Mouse (Mus musculus) lung, postnatal 10 days (tissue): Measurements from ENCODE around the gene Cxcr5.

Experiments
- DNase-seq: peaks from one replicate; pipeline ENCODE4 v3.0.0; 2021

Cxcr5 gene

GRCm38 (mm10) chr9:44532991-44533580 lies 28.6 kb downstream of the Cxcr5 start:
- no peak for DNase-seq

- DNase-seq: no peak
Measured at GRCm38 (mm10) chr9:44528340-44528739, 33.3 kb downstream of the Cxcr5 start.

GRCm38 (mm10) chr9:44526337-44527112 lies 35.2 kb downstream of the Cxcr5 start:
- no peak for DNase-seq

- DNase-seq: no peak
Measured at GRCm38 (mm10) chr9:44525589-44525988, 36.1 kb downstream of the Cxcr5 start.

GRCm38 (mm10) chr9:44525001-44525400 lies 36.7 kb downstream of the Cxcr5 start:
- DNase-seq: no peak

- DNase-seq: no peak
Measured at GRCm38 (mm10) chr9:44524235-44524826, 37.3 kb downstream of the Cxcr5 start.

- peak; percentile 50 for DNase-seq
Measured at GRCm38 (mm10) chr9:44523686-44524085, 38.0 kb downstream of the Cxcr5 start.

- DNase-seq: no peak
Measured at GRCm38 (mm10) chr9:44521927-44522326, 39.8 kb downstream of the Cxcr5 start.

GRCm38 (mm10) chr9:44518068-44518467 lies 43.6 kb downstream of the Cxcr5 start:
- DNase-seq: peak; percentile 64

GRCm38 (mm10) chr9:44517368-44517767 lies 44.3 kb downstream of the Cxcr5 start:
- DNase-seq: no peak

- DNase-seq: no peak
Measured at GRCm38 (mm10) chr9:44515891-44516290, 45.8 kb downstream of the Cxcr5 start.

GRCm38 (mm10) chr9:44515131-44515751 lies 46.4 kb downstream of the Cxcr5 start:
- DNase-seq: peak; percentile 84

- no peak for DNase-seq
Measured at GRCm38 (mm10) chr9:44514147-44514546, 47.5 kb downstream of the Cxcr5 start.

GRCm38 (mm10) chr9:44513610-44514009 lies 48.1 kb downstream of the Cxcr5 start:
- DNase-seq: no peak

- no peak for DNase-seq
Measured at GRCm38 (mm10) chr9:44513121-44513520, 48.6 kb downstream of the Cxcr5 start.

- DNase-seq: no peak
Measured at GRCm38 (mm10) chr9:44512717-44513003, 49.0 kb downstream of the Cxcr5 start.

- no peak for DNase-seq
Measured at GRCm38 (mm10) chr9:44511935-44512716, 49.6 kb downstream of the Cxcr5 start.

- DNase-seq: peak; percentile 67
Measured at GRCm38 (mm10) chr9:44510872-44511601, 50.6 kb downstream of the Cxcr5 start.

- DNase-seq: no peak
Measured at GRCm38 (mm10) chr9:44510355-44510871, 51.3 kb downstream of the Cxcr5 start.

- peak; percentile 96 for DNase-seq
Measured at GRCm38 (mm10) chr9:44509487-44510354, 52.0 kb downstream of the Cxcr5 start.
